ENCODE assay signal across 9 mouse cellular contexts in the genomic region with DNA sequence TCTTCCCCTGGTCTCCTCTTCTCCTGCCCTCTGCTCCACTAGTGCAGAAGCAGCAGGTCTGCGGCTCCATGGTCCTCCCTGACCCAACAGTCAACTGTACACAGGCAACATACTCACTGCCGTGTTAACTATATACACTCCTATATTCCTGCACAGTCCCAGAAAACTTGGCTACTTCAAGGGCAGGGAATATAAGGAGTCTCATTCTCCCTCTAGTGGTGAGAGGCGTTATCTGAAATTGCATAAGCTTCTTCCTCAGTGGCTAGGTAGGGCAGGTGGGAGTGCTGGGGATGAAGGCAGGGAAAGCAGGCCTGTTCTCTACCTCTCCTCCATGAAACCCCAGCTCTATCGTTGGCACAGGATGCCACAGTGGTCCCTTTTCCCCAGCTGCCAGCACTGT. TPM values are rescaled to one million over a fixed set of nuclear protein-coding genes. Genes with fewer than 3 reads are reported as not detected.
DNase-seq lines count a peak whose midpoint lies in the region; ATAC-seq and TF ChIP-seq lines count a peak whose summit lies in the region.
"Had no signal": no experiment of that assay in that cellular context is flagged by ENCODE, and none has a peak within 500 bp of the region (broad histone marks: within the 10 kb centered on the region; RNA-seq: fewer than 3 reads in every experiment).

No protein-coding gene starts in this region.

- H3K4me2 ChIP-seq in lung, embryonic 16.5 days (ENCODE audit: low read depth, low read length) = no peak overlapping the region
- peak overlapping the region; percentile 33 for H3K4me2 ChIP-seq in hindbrain, embryonic 15.5 days

- peak; percentile 18 to 85 for DNase-seq in adrenal gland, adult (ENCODE audit: inconsistent age in 2 of 2, low spot score in 1 of 2)
- DNase-seq in adrenal gland, postnatal 4 days (ENCODE audit: low spot score in 2 of 2) = no peak
- DNase-seq in lung, adult 2 months = no peak
- peak; percentile 71 to 86 for DNase-seq in left cerebral cortex, postnatal 25 days (ENCODE audit: low spot score in 2 of 2)
- peak; percentile 80 for DNase-seq in telencephalon, adult 2 months (ENCODE audit: low read depth, low spot score)
- no peak for DNase-seq in thymus, postnatal 36 days

- no peaks in the 10 kb centered on the region for H3K36me3 ChIP-seq in lung, embryonic 16.5 days (ENCODE audit: control insufficient read depth, insufficient read depth, low read length)
- no peaks in the 10 kb centered on the region for H3K36me3 ChIP-seq in hindbrain, embryonic 15.5 days

- TF ChIP-seq CTCF in lung, adult 2 months (IDR thresholded peaks at IDR 0.05; ENCODE audit: insufficient read depth, low read length) = no peak

- H3K27ac ChIP-seq in lung, embryonic 16.5 days (ENCODE audit: low read length) = no peak overlapping the region
- no peak overlapping the region for H3K27ac ChIP-seq in hindbrain, embryonic 15.5 days (replicated peaks)

- no peak overlapping the region for H3K9ac ChIP-seq in lung, embryonic 16.5 days (ENCODE audit: low read length)
- H3K9ac ChIP-seq in hindbrain, embryonic 15.5 days = no peak overlapping the region

- peak; percentile 36 for ATAC-seq in lung, embryonic 16.5 days (ENCODE audit: low read depth)
- ATAC-seq in hindbrain, embryonic 15.5 days (ENCODE audit: low FRiP score, low read depth) = peak; percentile 66

- intact Hi-C loops in left cerebral cortex, postnatal 25 days (cut with DNase I) = loop anchor here (10.0 kb wide), 1 partner anchor 219 kb away; no protein-coding TSS in a partner anchor

- TF ChIP-seq POLR2A in lung, adult 2 months (IDR thresholded peaks at IDR 0.05; ENCODE audit: borderline replicate concordance, extremely low read depth, low read depth, low read length) = no peak

- no peak overlapping the region for H3K4me3 ChIP-seq in lung, embryonic 16.5 days (ENCODE audit: low read length)
- H3K4me3 ChIP-seq in lung, adult 2 months (replicated peaks; ENCODE audit: extremely low read depth, low read depth, low read length) = no peak overlapping the region
- no peak overlapping the region for H3K4me3 ChIP-seq in hindbrain, embryonic 15.5 days

- H3K9me3 ChIP-seq in lung, embryonic 16.5 days (ENCODE audit: control insufficient read depth, low read length) = no peaks in the 10 kb centered on the region
- no peaks in the 10 kb centered on the region for H3K9me3 ChIP-seq in hindbrain, embryonic 15.5 days

- WGBS in lung, embryonic 16.5 days = 19% methylated on average over 4 of the region's 4 CpGs
- 20% methylated on average over 4 of the region's 4 CpGs for WGBS in lung, adult 2 months
- WGBS in hindbrain, embryonic 15.5 days = 30% methylated on average over 4 of the region's 4 CpGs

- H3K4me1 ChIP-seq in lung, embryonic 16.5 days (replicated peaks; ENCODE audit: control insufficient read depth, insufficient read depth, low read length) = peaks cover 6% of the 10 kb centered on the region; the same call in 1 of the 2 replicates
- H3K4me1 ChIP-seq in lung, adult 2 months (ENCODE audit: control insufficient read depth, insufficient read depth, low read length) = no peaks in the 10 kb centered on the region
- peaks cover 7% of the 10 kb centered on the region for H3K4me1 ChIP-seq in hindbrain, embryonic 15.5 days (replicated peaks)

- H3K27me3 ChIP-seq in lung, embryonic 16.5 days (ENCODE audit: control insufficient read depth, insufficient read depth, low read depth, low read length) = peaks cover 18% of the 10 kb centered on the region
- H3K27me3 ChIP-seq in hindbrain, embryonic 15.5 days = 0 out of 2 replicates have a peak, but pooled peaks cover 7% of the 10 kb centered on the region

RNA-seq across cellular contexts. Expression of gene Gabrg3, which starts 2.9 kb away (rescaled TPM):
- 1 to 10 TPM; 2.6 to 3.5 TPM for total RNA-seq in adrenal gland, postnatal 4 days (2021)
- polyA plus RNA-seq in lung, embryonic 16.5 days (2015; fragmentation: Nextera tagmentation; extraction: Ambion mirVana) = 0.25 and 0.28 TPM in 2 replicates
- 0.07 TPM in 1 of 2 replicates, not detected in the other for polyA plus RNA-seq in lung, adult 2 months (2012; rRNA removed)
- 7.5 and 8.5 TPM in 2 replicates for polyA plus RNA-seq in hindbrain, embryonic 15.5 days (2015; fragmentation: Nextera tagmentation; extraction: Ambion mirVana)
- total RNA-seq in left cerebral cortex, postnatal 25 days (2021) = 10 to 100 TPM; 20.8 to 27.9 TPM

RNA-seq across cellular contexts. Expression of gene Gabrb3, which starts 35.4 kb away (rescaled TPM):
- total RNA-seq in adrenal gland, postnatal 4 days (2021) = 10 to 100 TPM; 11.4 to 14.8 TPM
- polyA plus RNA-seq in lung, embryonic 16.5 days (2015; fragmentation: Nextera tagmentation; extraction: Ambion mirVana) = 0.36 and 0.59 TPM in 2 replicates
- polyA plus RNA-seq in lung, adult 2 months (2012; rRNA removed) = 0.08 TPM in 2 replicates
- 49.4 and 58.9 TPM in 2 replicates for polyA plus RNA-seq in hindbrain, embryonic 15.5 days (2015; fragmentation: Nextera tagmentation; extraction: Ambion mirVana)
- total RNA-seq in left cerebral cortex, postnatal 25 days (2021) = 100 to 1,000 TPM; 230 to 231 TPM
- polyA plus RNA-seq: liver, embryonic 16.5 days had no signal

Comparison
In these comparisons a context has a peak if more than half of its experiments do, and no peak if none do; other contexts are left out.
1. DNase-seq: peak in adrenal gland, adult (2 of 2), left cerebral cortex, postnatal 25 days (2 of 2) and telencephalon, adult 2 months (single experiment); none in adrenal gland, postnatal 4 days (0 of 2), lung, adult 2 months (single experiment) and thymus, postnatal 36 days (0 of 2).
2. RNA of gene Gabrb3, which starts 35.4 kb away (polyA plus RNA-seq): 49.4 to 58.9 TPM in hindbrain, embryonic 15.5 days; 0.36 to 0.59 TPM in lung, embryonic 16.5 days and 0.08 TPM in lung, adult 2 months; every median in the first group is over 10 times any median in the second.